Mouse (Mus musculus): ENCODE data around the gene Msh4. TPM values are rescaled to one million over a fixed set of nuclear protein-coding genes. Genes with fewer than 3 reads are reported as not detected.

Msh4 gene
- total RNA-seq (2021) = under 1 TPM; 0.59 to 0.71 TPM
- long read RNA-seq = 0 reads

DNA sequence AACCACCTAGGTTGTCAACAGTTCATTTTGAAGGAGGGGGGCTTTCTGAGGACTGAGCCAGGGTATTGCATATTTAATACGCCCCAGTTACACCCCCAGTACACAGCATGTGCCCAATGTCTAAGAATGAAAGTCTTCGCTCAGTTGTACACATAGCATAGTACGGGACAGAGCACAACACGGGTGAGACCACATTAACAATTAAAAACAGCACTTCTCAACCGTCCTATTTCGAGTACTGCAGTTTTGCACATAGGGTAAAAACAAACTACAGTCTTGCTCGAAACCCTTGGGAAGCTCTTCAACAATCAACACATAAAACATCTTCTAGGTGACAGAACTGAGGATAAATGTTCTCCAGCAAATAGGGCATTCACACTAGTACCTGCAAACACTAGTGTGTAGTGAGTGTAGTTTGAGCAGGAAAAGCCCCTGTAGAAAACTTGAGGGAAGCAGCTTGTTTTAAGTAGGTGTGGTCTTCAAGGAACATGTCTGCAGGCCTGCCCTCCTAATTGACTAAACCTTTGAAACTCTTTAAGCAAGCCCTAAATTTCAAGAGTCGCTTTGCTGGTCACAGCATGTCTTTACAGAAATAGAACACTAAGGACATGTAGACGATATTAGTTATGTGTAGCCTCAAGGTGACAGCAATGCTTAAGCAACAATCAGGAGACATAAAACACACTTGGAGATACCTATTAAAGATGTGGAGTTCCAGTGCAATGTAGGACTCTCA is at the start of gene Msh4:
Gene Msh4 (minus strand): TSS at position 3 of the 736 bp plus-strand sequence.
- DNase-seq (ENCODE audit: low spot score in 2 of 2) = no peak

DNA sequence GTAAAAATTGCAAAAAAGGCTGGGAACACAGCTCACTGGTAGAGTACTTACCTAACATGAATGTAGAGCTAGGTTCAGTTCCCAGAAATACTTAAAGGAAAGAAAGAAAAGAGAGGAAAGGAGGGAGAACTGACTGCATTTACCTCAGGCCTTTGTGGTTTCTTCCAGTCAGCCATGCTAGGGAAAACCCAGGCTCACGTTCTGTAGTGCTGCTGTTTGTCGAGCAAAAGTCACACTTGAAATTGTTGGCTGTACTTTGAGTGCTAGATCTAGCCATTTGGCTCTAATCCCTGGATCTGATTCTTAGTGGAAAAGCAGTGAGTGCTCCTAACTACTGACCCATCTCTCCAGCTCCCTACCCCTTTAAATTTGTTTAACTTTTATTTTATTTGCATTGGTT is 42.2 kb upstream of the Msh4 start:
- DNase-seq (ENCODE audit: low spot score in 2 of 2) = no peak

DNA sequence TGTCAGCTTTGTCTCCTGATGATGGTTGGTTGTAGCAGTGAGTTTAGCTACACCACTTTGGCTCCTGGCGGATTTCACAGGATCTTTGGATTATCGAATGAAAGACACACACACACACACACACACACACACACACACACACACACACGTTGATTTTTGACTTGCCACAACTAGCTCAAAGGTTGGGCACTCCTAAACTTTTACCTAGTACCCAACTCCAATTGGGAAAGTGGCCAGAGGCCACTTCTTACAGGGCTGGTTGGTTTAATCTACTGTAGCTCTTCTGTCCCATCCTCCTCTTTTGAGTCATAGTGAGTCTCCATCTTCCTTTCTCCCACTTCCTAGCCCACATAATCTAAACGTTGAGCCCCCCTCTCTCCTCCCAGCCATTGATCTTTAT is 41.3 kb upstream of the Msh4 start:
- no peak for DNase-seq (ENCODE audit: low spot score in 2 of 2)

DNA sequence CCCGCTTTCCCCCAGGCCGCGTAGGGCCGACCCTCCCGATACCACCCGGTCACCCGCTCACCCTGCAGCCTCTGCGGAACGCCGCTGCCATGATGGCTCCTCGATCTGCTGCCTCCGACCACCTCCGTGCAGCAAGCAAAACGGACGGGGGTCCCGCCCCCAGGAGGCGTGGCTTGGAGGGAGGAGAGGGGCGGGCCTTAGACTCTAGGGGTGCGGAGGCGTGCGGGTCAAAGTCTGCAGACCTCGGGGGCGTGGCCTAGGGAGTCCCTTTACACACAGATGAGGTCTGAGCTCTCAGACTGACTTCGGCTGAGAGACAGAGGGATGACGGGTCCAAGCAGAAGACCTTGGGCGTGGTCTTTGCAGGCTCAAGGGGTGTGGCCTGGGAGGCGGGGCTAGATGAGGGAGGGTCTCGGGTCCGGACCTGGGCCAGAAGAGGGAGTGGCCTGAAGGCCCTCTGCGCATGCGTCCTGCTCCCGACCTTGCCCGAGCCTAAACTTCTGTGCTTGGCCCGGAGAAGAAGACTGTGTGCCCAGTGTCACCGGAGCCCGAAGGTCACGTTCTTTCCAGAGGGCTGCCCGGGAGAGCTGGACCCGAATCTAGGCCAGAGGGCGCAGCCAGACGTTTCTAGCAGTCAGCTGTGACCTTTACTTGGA is 38.5 kb upstream of the Msh4 start, which contains the start of gene Acadm:
Gene Acadm (minus strand): TSS at position 298 of the 656 bp plus-strand sequence.
- peak; percentile 93 to 96 for DNase-seq (ENCODE audit: low spot score in 2 of 2)

DNA sequence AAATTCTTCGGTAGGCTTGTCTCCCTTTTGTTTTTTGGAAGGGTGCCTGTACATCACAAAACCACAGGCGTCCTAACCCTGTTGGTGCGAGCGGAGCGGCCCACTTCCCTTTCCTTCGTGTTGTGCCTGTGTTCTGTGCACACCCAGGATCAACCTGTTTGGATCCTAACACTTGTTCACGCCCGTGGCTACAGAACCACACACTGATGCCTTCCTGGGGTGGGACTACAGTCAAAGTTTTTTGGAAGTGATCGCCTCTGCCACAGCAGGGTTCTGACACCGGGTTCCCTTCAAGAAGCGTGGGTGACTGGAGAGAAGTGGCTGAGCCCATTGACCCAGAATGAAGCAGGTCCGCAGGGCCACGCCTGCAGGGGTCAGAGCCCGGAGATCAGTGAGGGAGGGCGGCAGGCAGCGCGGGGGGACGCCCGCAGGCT is 38.0 kb upstream of the Msh4 start:
- no peak for DNase-seq (ENCODE audit: low spot score in 2 of 2)

DNA sequence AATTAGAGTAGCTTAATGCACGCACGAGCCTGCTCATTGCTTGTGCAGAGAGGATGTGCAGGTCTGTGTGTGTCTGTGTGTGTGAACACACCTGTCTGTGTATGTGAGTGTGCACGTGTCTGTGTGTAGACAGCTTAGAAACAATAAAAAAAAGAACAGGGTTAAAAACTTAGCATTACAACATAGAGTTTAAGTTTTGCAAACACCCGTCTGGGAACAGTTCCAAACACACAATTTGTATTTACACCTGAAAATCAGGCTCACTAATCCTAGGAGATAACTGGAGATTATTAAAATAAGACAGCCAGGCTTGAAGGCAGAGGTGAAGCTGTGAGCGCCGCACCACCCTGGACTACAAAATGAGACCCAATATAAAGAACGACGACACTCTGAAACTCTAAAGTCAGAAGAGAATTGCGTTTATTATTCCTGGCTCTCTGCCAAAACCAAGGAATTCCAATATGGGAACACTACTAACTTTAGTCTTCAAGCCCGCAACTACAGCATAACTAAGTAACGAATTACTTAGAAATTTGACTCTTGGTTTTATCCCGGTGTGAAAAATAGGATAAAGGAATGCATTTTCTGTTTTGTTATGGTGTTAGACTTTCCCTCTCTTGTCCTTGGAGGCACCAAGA is 37.2 kb upstream of the Msh4 start:
- no peak for DNase-seq (ENCODE audit: low spot score in 2 of 2)

DNA sequence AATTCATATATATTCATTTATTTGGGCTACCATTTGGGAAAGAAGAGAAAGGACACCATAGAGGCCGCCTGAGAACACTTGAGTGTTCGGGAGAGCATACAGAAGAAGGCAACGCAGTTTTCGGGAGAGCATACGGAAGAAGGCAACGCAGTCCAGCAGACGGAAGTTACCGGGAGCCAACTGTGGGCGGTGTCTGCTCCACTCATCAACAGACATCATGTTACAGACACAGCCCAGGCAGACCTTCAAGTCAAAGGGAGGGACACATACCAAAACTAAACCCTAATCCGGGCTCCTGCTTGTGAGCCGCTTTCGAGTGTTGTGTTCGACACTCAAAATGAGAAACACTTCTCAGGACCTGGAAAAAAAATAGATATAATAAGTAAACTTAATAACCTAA is 35.7 kb upstream of the Msh4 start:
- no peak for DNase-seq (ENCODE audit: low spot score in 2 of 2)

DNA sequence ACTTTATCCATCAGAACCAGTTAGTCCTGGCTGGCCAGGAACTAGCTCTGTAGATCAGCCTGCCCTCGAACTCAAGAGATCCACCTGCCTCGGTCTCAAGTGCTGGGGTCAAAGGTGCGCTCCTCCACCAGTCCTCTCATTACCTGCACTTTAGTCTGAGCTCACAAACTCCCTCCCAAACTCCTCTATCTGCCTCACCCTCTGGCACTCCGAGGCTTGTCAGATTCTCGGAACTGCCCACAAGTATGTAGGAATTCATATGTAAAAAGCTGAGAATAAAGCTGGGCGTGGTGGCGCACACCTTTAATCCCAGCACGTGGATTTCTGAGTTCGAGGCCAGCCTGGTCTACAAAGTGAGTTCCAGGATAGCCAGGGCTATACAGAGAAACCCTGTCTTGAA is 34.5 kb upstream of the Msh4 start:
- no peak for DNase-seq (ENCODE audit: low spot score in 2 of 2)

DNA sequence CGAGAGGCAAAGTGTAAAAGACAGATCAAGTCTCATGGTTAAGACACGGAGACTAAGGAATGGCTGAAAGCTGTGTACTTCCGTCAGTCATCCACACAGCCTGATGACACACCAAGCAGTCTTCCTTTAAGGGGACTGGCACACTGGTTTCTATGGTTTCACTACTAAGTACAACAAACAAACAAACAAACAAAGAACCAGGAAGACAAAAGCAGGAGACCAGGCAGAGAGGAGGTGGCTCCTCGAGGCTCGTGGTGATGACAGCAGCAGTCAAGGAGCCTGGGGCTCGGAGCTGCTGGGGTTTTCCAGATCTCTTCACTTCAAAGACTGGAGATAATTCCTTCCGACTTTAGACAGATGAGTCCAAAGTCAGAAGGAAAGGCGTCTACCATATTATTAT is 34.1 kb upstream of the Msh4 start:
- no peak for DNase-seq (ENCODE audit: low spot score in 2 of 2)

DNA sequence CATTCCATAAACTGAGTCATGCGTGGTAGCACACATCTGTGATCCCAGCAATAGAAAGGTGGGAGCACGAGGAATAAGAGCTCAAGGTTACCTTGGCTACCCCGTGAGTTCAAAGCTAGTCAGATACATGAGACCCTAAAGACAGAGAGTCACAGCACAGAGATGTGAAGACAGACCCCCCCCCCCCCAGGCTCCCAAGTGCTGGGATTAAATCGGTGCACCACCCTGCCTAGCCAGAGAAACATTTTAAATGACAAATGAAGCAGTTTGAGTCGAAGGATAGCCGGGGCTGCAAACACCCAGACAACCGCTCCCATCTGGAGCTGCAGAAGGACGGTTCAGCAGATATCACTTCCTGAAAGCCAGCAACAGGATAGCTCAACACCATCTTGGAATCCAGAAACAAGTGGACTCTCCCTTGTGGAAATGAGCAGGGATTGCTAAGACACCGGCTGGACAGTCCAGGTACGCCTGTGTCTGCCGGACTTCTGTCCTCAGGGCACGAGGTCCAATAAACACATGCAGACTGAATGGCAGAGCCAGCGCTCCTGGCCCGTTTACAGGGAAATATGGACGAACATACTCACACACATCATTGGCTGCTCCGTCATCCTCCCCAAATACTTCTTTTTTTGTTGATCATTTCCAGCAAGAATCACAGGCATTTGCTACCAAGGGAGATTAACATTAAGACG is 31.3 kb upstream of the Msh4 start:
- no peak for DNase-seq (ENCODE audit: low spot score in 2 of 2)

DNA sequence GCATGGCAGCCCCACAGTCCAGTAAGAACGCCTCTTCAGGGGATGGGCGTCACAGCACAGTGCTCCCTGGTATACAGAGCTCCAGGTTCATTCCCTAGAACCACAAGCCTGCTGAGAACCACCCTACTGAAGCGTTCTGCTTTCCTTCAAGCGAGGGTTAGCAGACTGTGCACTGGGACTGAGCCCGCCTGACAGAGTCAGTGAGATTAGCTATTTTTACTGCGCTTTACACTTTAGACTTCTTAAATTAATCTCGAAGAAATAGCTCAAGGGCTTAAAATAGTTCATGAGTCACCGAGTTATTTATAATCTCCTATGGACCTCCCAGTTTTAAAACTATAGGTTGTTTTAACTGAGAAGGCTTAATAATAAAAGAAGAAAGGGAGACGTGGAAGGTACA is 29.9 kb upstream of the Msh4 start:
- no peak for DNase-seq (ENCODE audit: low spot score in 2 of 2)

DNA sequence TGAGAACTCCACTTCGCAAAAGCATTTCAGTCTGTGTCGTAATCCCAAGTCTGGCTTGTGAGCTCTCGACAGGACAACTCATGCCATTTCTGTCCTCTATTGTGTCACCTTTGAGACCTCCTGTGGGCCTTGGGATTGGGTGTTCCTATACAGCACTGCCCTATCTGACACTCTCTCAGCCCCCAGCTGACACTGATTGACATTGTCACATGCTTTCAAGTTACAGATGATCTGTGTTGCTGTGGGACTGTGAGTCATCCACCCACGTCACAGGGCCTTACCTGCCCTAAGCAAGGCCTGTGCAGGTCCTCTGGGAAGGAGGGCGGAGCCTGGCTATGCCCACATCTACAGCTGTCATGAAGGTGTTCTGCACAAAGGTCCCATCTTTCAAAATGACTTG is 26.5 kb upstream of the Msh4 start:
- no peak for DNase-seq (ENCODE audit: low spot score in 2 of 2)

DNA sequence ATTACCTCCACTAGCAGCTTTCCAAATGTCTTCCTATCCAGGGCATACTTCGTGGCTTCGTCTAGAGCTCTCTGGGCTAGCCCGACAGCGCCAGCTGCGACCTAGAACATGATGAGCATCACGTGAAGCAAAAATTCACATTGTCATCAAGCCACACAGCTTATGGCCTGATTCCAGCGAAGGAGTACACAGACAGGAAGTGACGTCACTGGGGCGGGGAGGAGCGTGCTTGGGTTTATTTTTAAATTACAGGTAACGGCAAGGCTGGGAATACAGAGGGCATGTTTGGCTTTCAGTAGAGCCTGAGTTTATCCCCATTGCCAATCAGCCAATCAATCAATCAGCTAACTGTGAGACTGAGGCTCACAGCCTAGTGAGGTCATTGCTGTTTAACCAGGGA is 23.6 kb upstream of the Msh4 start:
- DNase-seq (ENCODE audit: low spot score in 2 of 2) = no peak

DNA sequence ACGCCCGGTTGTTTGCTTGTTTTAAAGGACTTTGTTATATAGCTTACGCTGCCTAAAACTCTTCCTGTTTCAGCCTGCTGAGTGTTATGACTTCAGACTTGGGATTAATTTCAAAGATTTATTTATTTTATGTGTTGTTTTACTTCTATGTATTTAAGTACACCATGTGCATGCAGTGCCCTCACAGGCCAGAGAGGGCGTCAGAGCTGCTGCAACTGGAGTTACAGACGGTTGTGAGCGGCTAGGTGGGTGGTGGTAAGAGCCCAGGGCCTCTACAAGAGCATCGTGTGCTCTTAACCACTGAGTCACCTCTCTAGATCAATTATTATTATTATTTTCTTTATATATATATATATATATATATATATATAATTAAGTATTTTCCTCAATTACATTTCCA is 20.4 kb upstream of the Msh4 start:
- DNase-seq (ENCODE audit: low spot score in 2 of 2) = no peak

DNA sequence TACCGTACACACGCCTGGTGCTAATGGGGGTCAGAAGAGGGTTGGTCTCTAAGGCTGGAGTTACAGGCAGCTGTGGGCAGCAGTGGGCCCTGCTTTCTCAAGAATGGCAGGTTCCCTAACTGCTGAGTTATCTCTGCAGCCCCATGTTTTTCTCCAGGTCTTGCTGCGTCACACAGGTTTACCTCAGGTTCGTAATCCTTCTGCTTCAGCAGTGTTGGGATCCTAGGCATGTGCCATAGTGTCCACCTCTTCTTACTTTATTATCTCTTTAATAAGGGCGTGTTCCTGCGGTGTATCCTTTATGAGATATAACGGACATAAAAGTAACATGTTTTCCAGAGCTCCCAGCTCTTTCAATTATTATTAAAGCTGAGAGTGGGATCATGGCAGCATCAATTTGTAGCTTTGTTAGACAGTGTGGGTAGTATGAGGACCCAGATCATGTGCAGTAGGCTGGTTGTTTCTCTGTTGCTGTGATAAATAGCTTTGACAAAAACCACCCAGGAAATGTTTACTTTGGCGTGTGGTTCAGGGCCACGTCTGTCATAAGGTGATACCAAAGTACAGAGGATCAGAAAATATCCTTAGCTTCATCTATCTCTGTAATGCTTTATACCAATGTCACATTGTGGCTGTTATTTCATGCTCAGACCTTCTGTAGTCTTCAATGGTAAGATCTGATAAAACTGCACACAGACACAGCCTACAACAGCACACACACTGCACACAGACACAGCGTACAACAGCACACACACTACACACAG is 15.4 kb upstream of the Msh4 start:
- no peak for DNase-seq (ENCODE audit: low spot score in 2 of 2)

DNA sequence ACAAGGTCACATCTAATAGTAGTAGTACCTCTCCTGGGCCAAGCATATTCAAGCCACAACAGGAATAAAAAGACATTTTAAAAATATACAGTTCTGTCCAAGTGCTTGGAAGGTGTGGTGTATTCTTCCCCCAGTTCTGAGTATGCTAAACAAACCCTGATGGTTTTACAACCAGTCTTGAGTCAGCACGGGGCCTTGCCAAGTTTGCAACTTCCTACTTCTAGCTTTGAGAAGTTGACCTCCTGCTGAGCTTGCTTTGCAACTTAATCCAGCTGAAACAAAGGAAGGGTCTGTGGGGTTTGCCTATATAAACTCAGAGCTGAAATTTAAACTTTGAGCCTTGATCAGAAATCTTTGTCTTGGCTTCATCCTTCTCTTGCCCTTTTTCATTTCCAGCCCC is 11.3 kb upstream of the Msh4 start:
- DNase-seq (ENCODE audit: low spot score in 2 of 2) = no peak

DNA sequence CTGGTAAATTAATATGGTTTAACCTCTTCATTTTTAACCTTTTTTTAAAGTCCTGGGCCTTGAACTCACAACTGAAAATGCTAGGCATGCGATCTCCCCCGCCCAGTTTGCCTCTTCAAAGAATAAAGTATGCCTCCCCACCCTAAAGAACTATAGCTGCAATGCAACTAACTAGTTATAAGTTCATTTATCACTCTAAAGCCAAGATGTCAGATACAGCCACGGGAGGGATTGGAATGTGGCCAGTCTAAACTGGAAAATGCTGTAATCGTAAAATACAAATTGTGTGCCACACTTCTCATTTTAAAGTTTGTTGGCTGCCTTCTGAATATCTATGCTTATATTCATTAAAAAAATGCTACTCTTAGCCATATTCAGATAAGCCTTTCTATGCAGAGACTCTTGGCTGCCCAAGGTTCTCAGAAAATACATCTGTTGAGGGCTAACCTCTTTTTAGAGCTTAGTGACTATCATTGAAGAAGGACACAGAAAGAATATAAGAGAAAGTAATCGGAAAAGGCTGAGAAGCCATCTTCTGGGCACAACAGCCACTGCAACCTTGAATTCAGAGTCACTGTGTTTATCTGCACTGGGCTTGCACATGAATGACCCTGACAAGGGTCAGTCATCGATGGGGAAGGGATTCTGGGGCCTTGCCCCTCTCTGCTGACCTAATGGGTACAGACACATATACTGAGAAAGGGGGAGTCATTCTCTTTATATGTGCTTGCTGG is 7.7 kb upstream of the Msh4 start:
- DNase-seq (ENCODE audit: low spot score in 2 of 2) = no peak

DNA sequence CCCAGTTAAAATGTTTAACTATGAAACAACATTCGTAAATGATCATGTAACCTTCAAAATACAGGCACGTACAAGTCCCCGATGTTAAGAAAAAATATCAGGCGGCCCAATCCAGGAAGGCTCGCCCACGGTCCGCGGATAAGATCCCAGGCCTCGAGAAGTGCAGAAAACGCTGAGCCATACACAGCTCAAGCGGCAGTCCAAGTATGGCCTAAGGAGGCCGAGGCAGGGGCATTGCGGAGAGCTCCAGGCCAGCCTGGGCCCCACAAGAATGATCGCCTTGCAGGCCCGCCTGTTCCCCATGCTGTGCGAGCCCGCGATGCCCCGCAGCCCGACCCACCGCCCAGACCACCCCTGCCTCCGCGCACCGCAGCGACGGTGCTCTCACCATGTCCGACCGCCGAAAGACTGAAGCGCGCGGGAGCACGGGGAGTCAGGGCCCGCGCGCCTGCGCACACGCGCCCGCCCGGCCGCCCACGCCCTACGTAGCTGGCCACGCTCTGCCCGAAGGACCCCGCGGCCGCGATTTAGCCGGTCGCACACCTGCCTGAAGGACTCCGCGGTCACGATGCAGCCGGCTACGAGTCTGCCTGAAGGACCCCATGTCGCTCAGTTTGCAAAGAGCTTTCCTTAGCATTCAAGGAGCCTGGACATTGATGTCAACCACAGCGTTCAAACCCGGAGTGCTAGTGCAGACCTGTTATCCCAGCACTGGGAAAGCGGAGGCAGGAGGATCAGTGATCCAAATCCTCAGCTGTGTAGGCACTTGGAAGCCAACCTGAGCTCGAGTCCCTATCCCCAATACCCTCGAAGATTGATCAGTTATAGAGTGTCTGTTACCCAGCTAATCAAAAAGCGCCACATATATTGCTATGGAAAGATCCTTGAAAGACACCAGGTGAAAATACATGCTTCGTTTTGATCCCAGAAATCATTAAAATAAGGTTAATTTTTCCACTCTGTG is 6.9 kb upstream of the Msh4 start, which contains the start of gene Rabggtb:
Gene Rabggtb (minus strand): TSS at position 464 of the 964 bp plus-strand sequence.
- peak; percentile 92 to 96 for DNase-seq (ENCODE audit: low spot score in 2 of 2)

DNA sequence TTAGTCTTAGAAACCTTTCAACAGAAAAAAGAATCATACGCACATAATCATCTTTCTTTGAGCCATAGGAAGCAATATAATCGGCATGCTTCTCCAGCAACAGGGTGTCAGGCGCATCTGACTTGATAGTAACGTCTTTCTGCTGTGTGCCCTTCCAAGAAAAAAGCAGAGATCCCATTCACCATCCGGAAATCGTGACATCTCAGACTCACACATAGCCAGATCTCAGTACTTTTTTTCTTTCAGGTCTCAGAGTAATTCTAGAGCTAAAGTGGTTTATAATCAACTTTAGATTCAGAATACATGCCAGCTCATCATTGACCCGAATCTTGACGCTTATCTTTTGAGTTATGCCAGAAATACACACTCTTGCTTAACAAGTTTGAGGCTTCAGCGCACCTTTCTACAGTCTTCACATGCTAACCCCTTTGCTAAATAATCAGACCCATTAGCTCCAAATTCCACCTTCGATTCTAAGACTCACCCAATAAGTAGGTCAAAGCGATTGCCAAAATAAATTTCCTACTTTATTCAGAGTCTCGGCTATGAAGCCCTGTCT is 6.0 kb upstream of the Msh4 start:
- DNase-seq (ENCODE audit: low spot score in 2 of 2) = no peak

Data from layer of hippocampus, postnatal 10 days (tissue).